Mouse (Mus musculus) testis, adult 2 months (tissue): ENCODE results near the gene Taf6.

Experiments used
- CTCF ChIP-seq: fragments of 200-500 bp; IDR thresholded peaks from 2 replicates; pipeline ENCODE4 v1.5.1; 2012; ENCODE audit warnings: low read depth, mild to moderate bottlenecking, inconsistent platforms, low read length, moderate library complexity; ENCODE audit not compliant: control insufficient read depth, insufficient read depth, insufficient replicate concordance
- POLR2A ChIP-seq: fragments of 200-500 bp; IDR thresholded peaks from 2 replicates; pipeline ENCODE4 v1.6.1; 2012; ENCODE audit warnings: low read depth, mild to moderate bottlenecking, inconsistent platforms, low read length, moderate library complexity; ENCODE audit not compliant: control insufficient read depth

DNA sequence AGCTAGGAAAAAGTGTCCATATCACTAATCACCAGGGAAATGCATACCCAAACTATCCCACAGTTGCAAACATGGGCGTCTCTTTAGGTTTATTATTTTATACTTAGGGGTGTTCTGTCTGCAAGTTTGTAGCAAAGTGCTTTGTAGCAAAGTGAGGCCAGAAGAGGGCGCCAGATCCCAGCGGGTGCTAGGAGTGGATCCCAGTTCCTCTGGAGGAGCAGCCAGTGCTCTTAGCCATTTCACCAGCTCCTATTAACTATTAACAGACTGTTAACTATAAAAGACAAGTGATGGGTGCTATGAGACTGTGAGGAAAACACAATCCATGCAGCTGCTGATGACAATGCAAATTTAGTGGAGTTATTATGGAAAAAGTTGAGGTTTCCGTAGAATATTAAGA, 34.9 kb upstream of the Taf6 start:
- TF ChIP-seq POLR2A, result no peak
- peak; percentile 67; the same call in 1 of the 2 replicates for TF ChIP-seq CTCF
